Mouse (Mus musculus): ENCODE measurements around the gene Lamb2.

The Lamb2 gene

DNA sequence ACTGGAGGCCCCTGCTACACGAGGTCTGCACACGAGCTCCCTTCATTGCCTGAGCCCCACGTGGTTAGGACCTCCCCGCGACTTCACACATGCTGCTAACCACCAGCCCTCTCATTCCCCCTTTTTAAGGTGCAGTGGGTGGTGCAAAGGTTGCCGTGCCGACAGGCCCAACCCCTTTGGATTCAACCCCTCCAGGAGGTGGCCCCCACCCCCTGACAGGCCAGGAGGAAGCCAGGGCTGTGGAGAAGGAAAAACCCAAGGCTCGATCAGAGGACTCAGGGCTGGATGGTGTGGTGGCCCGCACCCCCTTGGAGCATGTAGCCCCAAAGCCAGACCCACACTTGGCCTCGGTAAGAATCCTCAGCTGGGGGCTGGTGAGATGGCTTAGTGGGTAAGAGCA, 15.4 kb downstream of the Lamb2 start:
- CTCF ChIA-PET, result no interaction called here
- POLR2A ChIA-PET, result interaction anchor here (1.0 to 8.3 kb wide), 13 partner anchors 10 to 41 kb away, joined by 3 to 70 read pairs (median 7); partner anchors contain the start of genes Qars (in 3 of the 4), Qrich1 (in 3 of the 4) and Lamb2 (in 2 of the 4)

GRCm38 (mm10) chr9:108499231-108499630, 19.7 kb downstream of the Lamb2 start:
- ChIA-PET POLR2A (interaction anchor here in 2 of 4 experiments (1.0 to 2.9 kb wide), 8 partner anchors 8 to 193 kb away, joined by 3 to 15 read pairs (median 4); partner anchors contain the start of genes Qars (in 2 of the 2), Qrich1 (in 1 of the 2), Rhoa (in 1 of the 2) and Tcta (in 1 of the 2)), CTCF (interaction anchor here in 2 of 4 experiments (0.5 to 1.0 kb wide), 2 partner anchors 8 to 137 kb away, joined by 3 to 5 read pairs; partner anchors contain the start of gene Usp19 (in 1 of the 2))

DNA sequence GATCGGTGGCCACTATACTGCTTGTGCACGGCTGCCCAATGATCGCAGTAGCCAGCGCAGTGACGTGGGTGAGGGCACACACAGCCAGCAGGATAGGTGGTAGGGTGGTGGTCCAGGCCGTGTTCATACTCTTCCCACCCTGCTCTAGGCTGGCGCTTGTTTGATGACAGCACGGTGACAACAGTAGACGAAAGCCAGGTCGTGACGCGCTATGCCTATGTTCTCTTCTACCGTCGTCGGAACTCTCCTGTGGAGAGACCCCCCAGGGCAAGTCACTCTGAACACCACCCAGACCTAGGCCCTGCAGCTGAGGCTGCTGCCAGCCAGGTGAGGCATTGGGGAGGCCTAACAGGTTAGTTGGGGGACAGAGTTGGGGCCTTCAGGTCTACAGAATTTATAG, 20.4 kb downstream of the Lamb2 start:
- CTCF ChIA-PET, result interaction anchor here in 1 of 4 experiments (1.0 kb wide), 1 partner anchor 9 kb away, joined by 3 read pairs; the partner anchor contains the start of gene Usp19
- POLR2A ChIA-PET, result interaction anchor here in 2 of 4 experiments (1.0 to 2.9 kb wide), 7 partner anchors 8 to 36 kb away, joined by 3 to 15 read pairs (median 4); partner anchors contain the start of genes Qrich1 (in 2 of the 2), Qars (in 1 of the 2) and Usp19 (in 1 of the 2)

DNA sequence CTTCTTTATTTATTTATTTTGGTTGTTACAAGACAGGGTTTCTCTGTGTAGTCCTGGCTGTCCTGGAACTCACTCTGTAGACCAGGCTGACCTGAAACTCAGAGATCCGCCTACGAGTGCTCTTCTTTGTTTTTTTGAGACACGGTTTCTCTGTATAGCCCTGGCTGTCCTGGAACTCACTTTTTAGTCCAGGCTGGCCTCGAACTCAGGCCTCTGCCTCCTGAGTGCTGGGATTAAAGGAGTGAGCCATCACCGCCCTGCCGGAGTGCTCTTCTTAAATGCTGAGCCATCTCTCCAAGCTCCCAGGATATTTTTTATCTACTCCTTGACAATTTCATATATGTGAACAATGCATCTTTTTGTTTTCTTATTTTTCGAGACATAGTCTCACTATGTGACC, 27.4 kb downstream of the Lamb2 start:
- POLR2A ChIA-PET, result interaction anchor here (0.6 to 4.3 kb wide), 26 partner anchors 8 to 169 kb away, joined by 3 to 124 read pairs (median 8); partner anchors contain the start of genes Qrich1 (in 4 of the 4), Usp19 (in 3 of the 4), Dalrd3 (in 2 of the 4) and Lamb2 (in 2 of the 4)
- CTCF ChIA-PET, result interaction anchor here in 1 of 4 experiments (0.8 to 1.2 kb wide), 2 partner anchors 10 to 136 kb away, joined by 3 to 6 read pairs; partner anchors contain the start of gene Qrich1

- POLR2A ChIA-PET, result interaction anchor here (0.6 to 4.3 kb wide), 65 partner anchors 9 to 414 kb away, joined by 3 to 124 read pairs (median 4); partner anchors contain the start of genes Qrich1 (in 4 of the 4), Usp19 (in 4 of the 4), Impdh2 (in 3 of the 4) and Amt (in 2 of the 4)
- CTCF ChIA-PET, result interaction anchor here (0.6 to 1.2 kb wide), 6 partner anchors 9 to 305 kb away, joined by 3 to 6 read pairs (median 4); partner anchors contain the start of gene Qrich1 (in 2 of the 4)
Observed at GRCm38 (mm10) chr9:108507619-108508434, 28.3 kb downstream of the Lamb2 start, which contains the start of gene Qars. Qars (plus strand) TSS chr9:108507706.

- CTCF ChIA-PET, result interaction anchor here in 1 of 4 experiments (0.6 kb wide), 1 partner anchor 35 kb away, joined by 3 read pairs; no protein-coding TSS in a partner anchor
- POLR2A ChIA-PET, result interaction anchor here in 3 of 4 experiments (0.6 to 4.3 kb wide), 25 partner anchors 9 to 865 kb away, joined by 3 to 124 read pairs (median 8); partner anchors contain the start of genes Qrich1 (in 3 of the 3), Usp19 (in 3 of the 3), Ndufaf3 (in 2 of the 3) and 1700102P08Rik (in 1 of the 3)
Observed at GRCm38 (mm10) chr9:108508776-108509175, 29.2 kb downstream of the Lamb2 start.

DNA sequence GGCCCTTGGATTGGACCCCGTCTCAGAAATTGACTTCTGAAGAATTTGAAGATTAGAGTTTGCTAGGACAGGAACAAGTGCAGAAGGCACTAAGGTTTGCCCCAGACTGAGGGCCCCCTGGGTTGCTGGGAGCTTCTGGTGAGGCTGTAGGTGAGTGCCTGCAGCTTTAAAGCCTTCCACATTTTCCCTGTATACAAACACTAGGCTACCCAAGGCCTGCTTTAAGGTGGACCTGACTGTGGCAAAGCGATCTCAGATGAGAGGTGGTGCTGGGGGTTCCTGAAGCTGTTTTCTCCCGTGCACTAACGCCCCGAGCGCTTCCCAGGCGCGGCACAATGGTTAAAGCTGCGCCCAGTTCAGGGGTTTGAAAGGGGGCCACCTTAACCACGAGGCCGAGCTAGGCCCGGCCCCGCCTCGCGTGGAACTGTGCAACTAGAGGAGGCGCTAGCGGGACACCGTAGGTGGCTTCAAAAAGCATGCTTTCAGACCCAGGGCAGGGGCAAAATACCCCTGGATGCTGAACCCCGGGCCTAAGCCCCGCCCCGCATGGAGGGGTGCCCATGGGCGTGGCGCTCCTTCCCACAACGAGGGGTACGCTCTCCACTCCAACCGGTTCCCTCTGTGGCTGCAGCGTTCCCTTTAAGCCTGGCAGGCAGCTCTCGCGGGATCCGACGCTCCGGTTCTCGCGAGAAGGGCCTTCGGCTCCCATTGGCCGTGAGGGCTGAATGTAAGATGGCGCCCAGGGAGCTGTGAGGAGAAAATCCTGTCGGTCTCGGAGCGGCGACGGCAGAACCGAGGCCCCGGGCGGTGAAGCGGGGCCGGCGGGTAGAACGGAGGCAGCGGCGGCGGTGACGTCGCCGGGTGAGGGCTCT, 37.1 kb downstream of the Lamb2 start, which contains the start of gene Qrich1:
TSS of gene Qrich1 (plus strand) at position 427 of the 872 bp plus-strand sequence.
- ChIA-PET POLR2A (interaction anchor here (0.5 to 12.6 kb wide), 123 partner anchors 8 to 1414 kb away, joined by 3 to 192 read pairs (median 5); partner anchors contain the start of genes Qars (in 4 of the 4), Usp19 (in 4 of the 4), Dalrd3 (in 3 of the 4) and Gpx1 (in 3 of the 4)), CTCF (interaction anchor here (0.5 to 1.6 kb wide), 11 partner anchors 9 to 640 kb away, joined by 3 to 6 read pairs (median 3); partner anchors contain the start of genes Qars (in 2 of the 4), Dalrd3 (in 1 of the 4) and Ndufaf3 (in 1 of the 4))

DNA sequence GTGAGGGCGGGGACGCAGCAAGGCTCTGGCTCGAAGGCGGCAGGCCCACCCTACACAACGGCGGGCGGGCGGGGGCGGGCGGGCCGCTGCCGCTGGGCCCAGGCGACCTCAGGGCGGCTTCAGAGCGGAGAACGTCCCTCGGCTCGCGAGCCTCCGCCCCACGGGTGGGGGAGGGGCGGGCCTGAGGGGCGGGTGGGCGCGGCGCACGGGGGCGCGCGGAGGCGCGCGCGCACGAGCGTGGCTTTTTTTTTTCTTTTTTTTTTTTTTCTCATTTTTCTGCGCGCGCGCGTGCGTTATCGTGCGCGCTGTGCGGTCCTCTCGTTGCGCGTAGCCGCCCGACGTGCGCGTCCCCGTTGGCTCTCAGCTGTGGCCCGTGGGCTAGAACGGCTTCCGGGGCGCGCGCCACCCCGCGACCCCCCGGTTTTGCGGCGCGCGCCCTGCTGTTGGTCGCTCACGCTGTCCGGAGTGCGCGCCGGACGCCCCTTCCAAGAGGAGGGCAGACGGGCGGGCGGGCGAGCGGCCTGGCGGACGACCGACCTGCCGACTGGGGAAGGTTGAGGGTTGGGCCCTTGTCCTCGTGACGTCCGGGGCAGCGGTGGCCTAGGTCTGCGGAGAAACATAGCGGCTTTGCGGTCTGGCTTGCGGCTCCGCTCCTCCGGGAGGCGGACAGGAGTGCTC, 37.9 kb downstream of the Lamb2 start:
- POLR2A ChIA-PET, result interaction anchor here (0.6 to 12.6 kb wide), 130 partner anchors 8 to 1414 kb away, joined by 3 to 192 read pairs (median 5); partner anchors contain the start of genes Qars (in 4 of the 4), Usp19 (in 4 of the 4), Dalrd3 (in 3 of the 4) and Gpx1 (in 3 of the 4)
- CTCF ChIA-PET, result interaction anchor here in 2 of 4 experiments (0.6 to 1.6 kb wide), 8 partner anchors 8 to 381 kb away, joined by 3 to 6 read pairs (median 3); partner anchors contain the start of genes Qars (in 2 of the 2) and Ndufaf3 (in 1 of the 2)

- POLR2A ChIA-PET, result interaction anchor here (0.6 to 12.6 kb wide), 88 partner anchors 7 to 1800 kb away, joined by 3 to 192 read pairs (median 6); partner anchors contain the start of genes Usp19 (in 4 of the 4), Dalrd3 (in 3 of the 4), Impdh2 (in 3 of the 4) and Lamb2 (in 3 of the 4)
- CTCF ChIA-PET, result interaction anchor here in 1 of 4 experiments (1.6 kb wide), 1 partner anchor 10 kb away, joined by 6 read pairs; the partner anchor contains the start of gene Qars
Observed at GRCm38 (mm10) chr9:108517931-108518332, 38.4 kb downstream of the Lamb2 start.

- POLR2A ChIA-PET, result interaction anchor here in 3 of 4 experiments (0.6 to 12.6 kb wide), 11 partner anchors 11 to 470 kb away, joined by 3 to 192 read pairs (median 4); partner anchors contain the start of genes 1700102P08Rik (in 1 of the 3), Arih2 (in 1 of the 3), Impdh2 (in 1 of the 3) and Pfkfb4 (in 1 of the 3)
- CTCF ChIA-PET, result no interaction called here
Observed at GRCm38 (mm10) chr9:108521604-108522003, 42.1 kb downstream of the Lamb2 start.

DNA sequence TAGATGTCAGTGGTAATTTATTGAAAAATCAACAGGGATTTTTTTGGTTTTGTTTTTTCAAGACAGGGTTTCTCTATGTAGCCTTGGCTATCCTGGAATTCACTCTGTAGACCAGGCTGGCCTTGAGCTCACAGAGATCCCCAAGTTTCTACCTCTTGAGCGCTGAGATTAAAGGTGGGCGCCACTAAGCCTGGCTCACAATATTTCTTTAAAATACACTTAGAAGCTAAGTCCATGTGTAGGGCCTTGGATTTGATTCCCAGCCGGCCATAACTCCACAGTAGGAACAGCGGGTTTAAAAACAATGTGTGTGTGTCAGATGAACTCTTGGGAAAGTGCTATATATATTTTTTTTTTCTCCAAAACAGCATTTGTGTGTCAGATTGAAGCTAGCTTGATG, 43.8 kb downstream of the Lamb2 start:
- POLR2A ChIA-PET, result interaction anchor here in 2 of 4 experiments (1.0 to 12.6 kb wide), 12 partner anchors 10 to 115 kb away, joined by 3 to 192 read pairs (median 4); partner anchors contain the start of genes Usp19 (in 2 of the 2), Dalrd3 (in 1 of the 2), Impdh2 (in 1 of the 2) and Ndufaf3 (in 1 of the 2)
- CTCF ChIA-PET, result no interaction called here

- POLR2A ChIA-PET, result interaction anchor here in 3 of 4 experiments (0.6 to 12.6 kb wide), 23 partner anchors 8 to 71 kb away, joined by 3 to 192 read pairs (median 5); partner anchors contain the start of genes Impdh2 (in 3 of the 3), Qrich1 (in 3 of the 3), Dalrd3 (in 1 of the 3) and Usp19 (in 1 of the 3)
- CTCF ChIA-PET, result interaction anchor here in 2 of 4 experiments (0.8 to 1.7 kb wide), 5 partner anchors 8 to 73 kb away, joined by 3 to 4 read pairs (median 3); partner anchors contain the start of gene Ndufaf3 (in 1 of the 2)
Observed at GRCm38 (mm10) chr9:108525400-108525799, 45.9 kb downstream of the Lamb2 start.

DNA sequence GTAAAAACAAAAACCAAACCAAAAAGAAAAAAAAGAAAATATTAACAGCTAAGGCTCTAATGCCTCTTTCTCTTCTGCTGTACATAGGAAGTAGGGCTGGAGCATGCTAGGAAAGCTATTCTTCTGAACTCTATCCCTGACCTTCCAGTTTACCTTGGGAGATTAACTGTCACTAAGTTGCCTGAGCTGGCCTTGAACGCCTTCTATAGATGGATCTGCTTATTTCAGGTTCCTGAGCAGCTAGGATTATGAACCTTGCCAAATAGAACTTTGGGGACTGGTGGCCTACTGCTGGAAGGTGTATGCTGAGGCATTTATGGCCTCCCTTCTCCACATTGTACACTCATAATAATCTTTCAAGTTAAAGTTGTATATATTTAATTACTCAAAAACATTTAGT, 51.4 kb downstream of the Lamb2 start:
- CTCF ChIA-PET, result no interaction called here
- POLR2A ChIA-PET, result interaction anchor here in 3 of 4 experiments (0.7 to 10.8 kb wide), 14 partner anchors 10 to 192 kb away, joined by 3 to 192 read pairs (median 5); partner anchors contain the start of genes Qrich1 (in 3 of the 3), Impdh2 (in 2 of the 3), Qars (in 2 of the 3) and Gpx1 (in 1 of the 3)

GRCm38 (mm10) chr9:108531496-108531895, 52.0 kb downstream of the Lamb2 start:
- ChIA-PET POLR2A (interaction anchor here (0.6 to 10.8 kb wide), 17 partner anchors 9 to 192 kb away, joined by 3 to 192 read pairs (median 5); partner anchors contain the start of genes Qrich1 (in 3 of the 4), Gpx1 (in 1 of the 4), Impdh2 (in 1 of the 4) and Qars (in 1 of the 4)), CTCF (no interaction called here)
